23 mouse cellular contexts compared by ENCODE assay signal in genomic region chr8:13178137-13178536, GRCm38 (mm10). TPM values are rescaled to one million over a fixed set of nuclear protein-coding genes. Genes with fewer than 3 reads are reported as not detected.
DNase-seq lines count a peak whose midpoint lies in the region; ATAC-seq and TF ChIP-seq lines count a peak whose summit lies in the region.
"Had no signal": no experiment of that assay in that cellular context is flagged by ENCODE, and none has a peak within 500 bp of the region (broad histone marks: within the 10 kb centered on the region; RNA-seq: fewer than 3 reads in every experiment).

No protein-coding gene starts in this region.

- no peak for TF ChIP-seq RAD21 in MEL (IDR thresholded peaks at IDR 0.05; ENCODE audit: low read depth, low read length)

- no peak overlapping the region for H3K4me2 ChIP-seq in intestine, embryonic 16.5 days (ENCODE audit: low read depth, low read length)
- H3K4me2 ChIP-seq in intestine, embryonic 15.5 days (replicated peaks), result no peak overlapping the region
- no peak overlapping the region for H3K4me2 ChIP-seq in myocyte (ENCODE audit: low read depth)
- H3K4me2 ChIP-seq: embryonic facial prominence, embryonic 13.5 days; embryonic facial prominence, embryonic 15.5 days; forebrain, embryonic 13.5 days; forebrain, embryonic 15.5 days had no signal

- no peaks in the 10 kb centered on the region for H3K9me3 ChIP-seq in intestine, embryonic 16.5 days (ENCODE audit: control insufficient read depth, low read length)
- H3K9me3 ChIP-seq in intestine, embryonic 15.5 days, result no peaks in the 10 kb centered on the region
- no peaks in the 10 kb centered on the region for H3K9me3 ChIP-seq in MEL (replicated peaks; ENCODE audit: insufficient read depth, low read length)
- H3K9me3 ChIP-seq: embryonic facial prominence, embryonic 13.5 days; embryonic facial prominence, embryonic 15.5 days; forebrain, embryonic 13.5 days; forebrain, embryonic 15.5 days had no signal

- H3ac ChIP-seq in myocyte (ENCODE audit: control insufficient read depth, insufficient read length), result no peak overlapping the region

- DNase-seq in MEL (ENCODE audit: low read depth, low spot score), result no peak
- no peak for DNase-seq in adrenal gland, postnatal 10 days
- DNase-seq in adrenal gland, adult 2 months, result no peak
- DNase-seq: adrenal gland, postnatal 14 days; adrenal gland, postnatal 36 days; cerebellum, adult 11 months; cerebellum, adult 18-20 months; cerebellum, adult 8-10 months; cerebellum, adult 9-11 months; cerebellum, postnatal 14 days; cerebellum, postnatal 36 days; embryo, embryonic 11 days; forebrain, postnatal 0 days had no signal

- H3K4me1 ChIP-seq in intestine, embryonic 16.5 days (ENCODE audit: control insufficient read depth, insufficient read depth, low read length), result no peaks in the 10 kb centered on the region
- no peaks in the 10 kb centered on the region for H3K4me1 ChIP-seq in intestine, embryonic 15.5 days (replicated peaks)
- H3K4me1 ChIP-seq in MEL (ENCODE audit: control insufficient read depth in 1 of 2, insufficient read depth in 2 of 2, low read length in 2 of 2), result peaks cover 0 to 17% of the 10 kb centered on the region in 2 experiments; a peak in 2 of 4 replicates
- H3K4me1 ChIP-seq in brown adipose tissue, adult 24 weeks (ENCODE audit: control insufficient read depth, insufficient read depth, insufficient read length, low read length), result peaks cover 6% of the 10 kb centered on the region
- H3K4me1 ChIP-seq: embryonic facial prominence, embryonic 13.5 days; embryonic facial prominence, embryonic 15.5 days; forebrain, embryonic 13.5 days; forebrain, embryonic 15.5 days had no signal

- no peak overlapping the region for H3K9ac ChIP-seq in intestine, embryonic 16.5 days (ENCODE audit: low read depth, low read length)
- no peak overlapping the region for H3K9ac ChIP-seq in intestine, embryonic 15.5 days
- no peak overlapping the region for H3K9ac ChIP-seq in MEL (ENCODE audit: control insufficient read depth, low read depth, low read length, poor library complexity, severe bottlenecking)
- H3K9ac ChIP-seq: embryonic facial prominence, embryonic 13.5 days; embryonic facial prominence, embryonic 15.5 days; forebrain, embryonic 13.5 days; forebrain, embryonic 15.5 days; forebrain, postnatal 0 days had no signal

- 89% methylated on average over 5 of the region's 5 CpGs for WGBS in intestine, embryonic 16.5 days
- 90% methylated on average over 5 of the region's 5 CpGs for WGBS in intestine, embryonic 15.5 days

- no peak for TF ChIP-seq CTCF in MEL (IDR thresholded peaks at IDR 0.05 in 2 of 3, conservative IDR thresholded peaks at IDR 0.05 in 1 of 3; ENCODE audit: control insufficient read depth in 1 of 3, insufficient read depth in 1 of 3, low read depth in 2 of 3, low read length in 3 of 3, poor library complexity in 1 of 3, severe bottlenecking in 1 of 3)

- no peak overlapping the region for H3K4me3 ChIP-seq in intestine, embryonic 16.5 days (ENCODE audit: low read length)
- no peak overlapping the region for H3K4me3 ChIP-seq in intestine, embryonic 15.5 days (replicated peaks)
- H3K4me3 ChIP-seq in MEL (ENCODE audit: control insufficient read depth in 1 of 2, insufficient read depth in 1 of 2, low read depth in 2 of 2, low read length in 2 of 2), result no peak overlapping the region
- H3K4me3 ChIP-seq in brown adipose tissue, adult 24 weeks (ENCODE audit: insufficient read depth, low read depth, low read length), result no peak overlapping the region
- H3K4me3 ChIP-seq in myocyte, result no peak overlapping the region
- H3K4me3 ChIP-seq: embryonic facial prominence, embryonic 13.5 days; embryonic facial prominence, embryonic 15.5 days; forebrain, embryonic 13.5 days; forebrain, embryonic 15.5 days had no signal

- H3K27ac ChIP-seq in intestine, embryonic 16.5 days (ENCODE audit: low read length), result peak overlapping the region; percentile 27; the same call in 1 of the 2 replicates
- H3K27ac ChIP-seq in intestine, embryonic 15.5 days, result no peak overlapping the region
- H3K27ac ChIP-seq in MEL (ENCODE audit: control insufficient read depth, low read depth, low read length), result no peak overlapping the region
- H3K27ac ChIP-seq in brown adipose tissue, adult 24 weeks (replicated peaks; ENCODE audit: low read depth, low read length), result 0 out of 2 replicates have a peak overlapping the region, but pooled peaks have one; percentile 6
- H3K27ac ChIP-seq: embryonic facial prominence, embryonic 13.5 days; embryonic facial prominence, embryonic 15.5 days; forebrain, embryonic 13.5 days; forebrain, embryonic 15.5 days had no signal

- TF ChIP-seq EP300 in MEL (IDR thresholded peaks at IDR 0.05; ENCODE audit: low read depth in 1 of 2, low read length in 2 of 2), result no peak

- H3K79me2 ChIP-seq in MEL (ENCODE audit: control insufficient read depth, insufficient read depth, low read length, poor library complexity) (no peaks in the 10 kb centered on the region), myocyte (ENCODE audit: control insufficient read depth, insufficient read depth) (no peaks in the 10 kb centered on the region)

- ATAC-seq in intestine, embryonic 16.5 days, result no peak
- ATAC-seq in intestine, embryonic 15.5 days, result no peak
- ATAC-seq: activated CD4-positive, CD25-positive, alpha-beta regulatory T cell, adult 4 months; forebrain, embryonic 13.5 days; forebrain, embryonic 15.5 days; forebrain, postnatal 0 days; Patski had no signal

- H3K36me3 ChIP-seq in intestine, embryonic 16.5 days (ENCODE audit: control insufficient read depth, insufficient read depth, low read length), result peaks cover 19% of the 10 kb centered on the region; the same call in 1 of the 2 replicates
- peaks cover 26% of the 10 kb centered on the region for H3K36me3 ChIP-seq in intestine, embryonic 15.5 days
- peaks cover 2 to 8% of the 10 kb centered on the region in 2 experiments; a peak in 2 of 4 replicates for H3K36me3 ChIP-seq in MEL (ENCODE audit: control insufficient read depth in 1 of 2, insufficient read depth in 2 of 2, low read length in 2 of 2)
- H3K36me3 ChIP-seq in myocyte (ENCODE audit: control insufficient read depth, insufficient read depth), result peaks cover 40% of the 10 kb centered on the region

- no peak; a peak in 1 of 4 replicates for TF ChIP-seq POLR2A in MEL (IDR thresholded peaks at IDR 0.05; ENCODE audit: control insufficient read depth in 1 of 2, insufficient read depth in 1 of 2, low read depth in 1 of 2, low read length in 2 of 2, poor library complexity in 1 of 2)
- TF ChIP-seq POLR2A in myocyte (IDR thresholded peaks at IDR 0.05; ENCODE audit: insufficient read length, low read depth), result peak; percentile 44

- H3K27me3 ChIP-seq in intestine, embryonic 16.5 days (replicated peaks; ENCODE audit: control insufficient read depth, insufficient read depth, low read length), result no peaks in the 10 kb centered on the region
- no peaks in the 10 kb centered on the region for H3K27me3 ChIP-seq in intestine, embryonic 15.5 days (replicated peaks)
- no peaks in the 10 kb centered on the region for H3K27me3 ChIP-seq in MEL (ENCODE audit: control insufficient read depth in 1 of 2, insufficient read depth in 2 of 2, low read length in 2 of 2)
- H3K27me3 ChIP-seq in myocyte (ENCODE audit: control insufficient read depth, insufficient read depth, insufficient read length), result no peaks in the 10 kb centered on the region
- H3K27me3 ChIP-seq: embryonic facial prominence, embryonic 13.5 days; embryonic facial prominence, embryonic 15.5 days; forebrain, embryonic 13.5 days; forebrain, embryonic 15.5 days; Patski had no signal

TF ChIP-seq in MEL, 35 proteins besides CTCF, POLR2A, EP300 and RAD21:
- TF ChIP-seq MEF2A (IDR thresholded peaks at IDR 0.05; ENCODE audit: extremely low read depth, insufficient replicate concordance, low read depth, low read length, poor library complexity, severe bottlenecking) (no peak), POLR2AphosphoS2 (IDR thresholded peaks at IDR 0.05; ENCODE audit: low read length) (peak; percentile 78)

TF ChIP-seq in myocyte, 11 proteins besides CTCF, POLR2A, EP300 and RAD21:
- TF ChIP-seq POLR2AphosphoS2 (IDR thresholded peaks at IDR 0.05; ENCODE audit: insufficient read length, low read depth), result peak; percentile 84
- no peak for TF ChIP-seq CEBPB (IDR thresholded peaks at IDR 0.05; ENCODE audit: insufficient read depth, poor library complexity, severe bottlenecking)
- no peak for TF ChIP-seq TCF12 (IDR thresholded peaks at IDR 0.05; ENCODE audit: insufficient read depth, poor library complexity, severe bottlenecking)
- TF ChIP-seq SRF (IDR thresholded peaks at IDR 0.05; ENCODE audit: control insufficient read depth, insufficient read length, low read depth), result no peak
- no peak for TF ChIP-seq USF1 (IDR thresholded peaks at IDR 0.05; ENCODE audit: low read depth)
- TF ChIP-seq MYOD1 (IDR thresholded peaks at IDR 0.05; ENCODE audit: control insufficient read depth in 1 of 3, insufficient read length in 2 of 3, low read depth in 2 of 3), result no peak
- no peak for TF ChIP-seq TCF3 (IDR thresholded peaks at IDR 0.05; ENCODE audit: insufficient read length, low read depth)
- no peak for TF ChIP-seq E2F4 (IDR thresholded peaks at IDR 0.05; ENCODE audit: insufficient read depth)

RNA-seq across cellular contexts. Expression of gene Lamp1, which starts 19.2 kb away (rescaled TPM):
- polyA plus RNA-seq in intestine, embryonic 16.5 days (2015; fragmentation: Nextera tagmentation; extraction: Ambion mirVana), result 256 and 550 TPM in 2 replicates
- polyA plus RNA-seq in intestine, embryonic 15.5 days (2015; fragmentation: Nextera tagmentation; extraction: Ambion mirVana), result 404 and 407 TPM in 2 replicates
- total RNA-seq in MEL (2012; rRNA removed), result 191 and 205 TPM in 2 replicates
- polyA plus RNA-seq in MEL (2012; ENCODE audit: insufficient read depth in 1 of 2, insufficient read length in 2 of 2, low read depth in 1 of 2, low replicate concordance in 2 of 2, missing spikeins in 1 of 2), result 100 to 1,000 TPM; 109 to 233 TPM
- 398 and 413 TPM in 2 replicates for polyA plus RNA-seq in brown adipose tissue, adult 24 weeks (2012; ENCODE audit: insufficient read depth, insufficient read length, missing spikeins)
- 531 TPM for polyA plus RNA-seq in myocyte (2012; fragmentation: generic; extraction: Trizol)
- total RNA-seq in adrenal gland, postnatal 10 days (2021), result 100 to 1,000 TPM; 351 to 364 TPM
- 100 to 1,000 TPM; 476 to 520 TPM for total RNA-seq in adrenal gland, adult 2 months (2021)
- polyA plus RNA-seq in adrenal gland, adult 2 months (2012; rRNA removed), result 336 and 366 TPM in 2 replicates

RNA-seq across cellular contexts. Expression of gene Grtp1, which starts 22.3 kb away (rescaled TPM):
- polyA plus RNA-seq in intestine, embryonic 16.5 days (2015; fragmentation: Nextera tagmentation; extraction: Ambion mirVana), result 71.7 and 75.3 TPM in 2 replicates
- polyA plus RNA-seq in intestine, embryonic 15.5 days (2015; fragmentation: Nextera tagmentation; extraction: Ambion mirVana), result 51.6 and 56.3 TPM in 2 replicates
- 8.2 and 11.9 TPM in 2 replicates for total RNA-seq in MEL (2012; rRNA removed)
- 10 to 100 TPM in 1 of 2 experiments, not detected in 1; 15.1 TPM for polyA plus RNA-seq in MEL (2012; ENCODE audit: insufficient read depth in 1 of 2, insufficient read length in 2 of 2, low read depth in 1 of 2, low replicate concordance in 2 of 2, missing spikeins in 1 of 2)
- 33.7 and 45.2 TPM in 2 replicates for polyA plus RNA-seq in brown adipose tissue, adult 24 weeks (2012; ENCODE audit: insufficient read depth, insufficient read length, missing spikeins)
- polyA plus RNA-seq in myocyte (2012; fragmentation: generic; extraction: Trizol), result 34.4 TPM
- 10 to 100 TPM; 10.3 to 13.4 TPM for total RNA-seq in adrenal gland, postnatal 10 days (2021)
- total RNA-seq in adrenal gland, adult 2 months (2021), result 10 to 100 TPM; 10.8 to 16.4 TPM
- polyA plus RNA-seq in adrenal gland, adult 2 months (2012; rRNA removed), result 10.1 and 12.5 TPM in 2 replicates

Comparison
In these comparisons a context has a peak if more than half of its experiments do, and no peak if none do; other contexts are left out.
1. H3K27ac ChIP-seq: peak in intestine, embryonic 16.5 days (single experiment) and brown adipose tissue, adult 24 weeks (single experiment); none in intestine, embryonic 15.5 days (single experiment) and MEL (single experiment).